Mouse (Mus musculus) CH12.LX (cell line): ENCODE measurements around the gene Bid.

Experiments used
- BHLHE40 ChIP-seq: IDR thresholded peaks from 2 replicates; pipeline ENCODE4 v1.6.1; 2011; ENCODE audit warnings: mild to moderate bottlenecking, low read depth, low read length, improper control_type of control experiment
- CHD1 ChIP-seq: IDR thresholded peaks from 2 replicates; pipeline ENCODE4 v1.6.1; 2012; ENCODE audit warnings: low read depth, low read length, improper control_type of control experiment, inconsistent platforms
- CHD2 ChIP-seq: IDR thresholded peaks from 2 replicates; pipeline ENCODE4 v1.6.1; 2011; ENCODE audit warnings: low read length, improper control_type of control experiment
- CTCF ChIP-seq, 2 experiments: IDR thresholded peaks in 1 of 2; conservative IDR thresholded peaks in 1 of 2; 2 replicates each; pipeline ENCODE4 v1.5.1; 2011 to 2012; ENCODE audit warnings: low read depth in 2 of 2, low read length in 2 of 2, improper control_type of control experiment in 1 of 2, inconsistent platforms in 1 of 2, mild to moderate bottlenecking in 1 of 2, moderate library complexity in 1 of 2
- HCFC1 ChIP-seq: IDR thresholded peaks from 2 replicates; pipeline ENCODE4 v1.6.1; 2012; ENCODE audit warnings: low read depth, mild to moderate bottlenecking, inconsistent platforms, low read length, improper control_type of control experiment
- MXI1 ChIP-seq: IDR thresholded peaks from 2 replicates; pipeline ENCODE4 v1.6.1; 2011; ENCODE audit warnings: mild to moderate bottlenecking, low read depth, low read length, improper control_type of control experiment
- NELFE ChIP-seq: IDR thresholded peaks from 2 replicates; pipeline ENCODE4 v1.6.1; 2011; ENCODE audit warnings: low read depth, low read length, improper control_type of control experiment
- NRF1 ChIP-seq: IDR thresholded peaks from 2 replicates; pipeline ENCODE4 v1.6.1; 2014; ENCODE audit warnings: low read depth, mild to moderate bottlenecking, inconsistent platforms, low read length, improper control_type of control experiment, moderate library complexity
- POLR2AphosphoS2 ChIP-seq: IDR thresholded peaks from 2 replicates; pipeline ENCODE4 v1.6.1; 2011; ENCODE audit warnings: low read depth, low read length, improper control_type of control experiment
- ZC3H11A ChIP-seq: IDR thresholded peaks from 2 replicates; pipeline ENCODE4 v1.6.1; 2012; ENCODE audit warnings: low read depth, mild to moderate bottlenecking, inconsistent platforms, low read length, improper control_type of control experiment
- ZNF384 ChIP-seq: IDR thresholded peaks from 2 replicates; pipeline ENCODE4 v1.6.1; 2012; ENCODE audit warnings: low read depth, low read length, improper control_type of control experiment, inconsistent platforms

GRCm38 (mm10) chr6:120940446-120941083 lies 23.9 kb upstream of the Bid start:
- TF ChIP-seq NELFE (no peak), NRF1 (0 out of 2 replicates have a peak, but pooled peaks have one; percentile 8), CTCF (conservative IDR thresholded peaks at IDR 0.05 in 1 of 2, IDR thresholded peaks at IDR 0.05 in 1 of 2; ENCODE audit: low read depth in 2 of 2, low read length in 2 of 2) (no peak), CHD2 (no peak), HCFC1 (peak; percentile 11; the same call in 1 of the 2 replicates), ZNF384 (no peak), CHD1 (peak; percentile 40), POLR2AphosphoS2 (0 out of 2 replicates have a peak, but pooled peaks have one; percentile 1), ZC3H11A (no peak), BHLHE40 (peak; percentile 36), MXI1 (peak; percentile 51; the same call in 1 of the 2 replicates)
